Mouse (Mus musculus) myocyte (in vitro differentiated cells): ENCODE data around the gene Ccdc33. TPM values are rescaled to one million over a fixed set of nuclear protein-coding genes. Genes with fewer than 3 reads are reported as not detected.

Experiments used
- H3K27me3 ChIP-seq: one replicate; pipeline ENCODE4 v1.6.1; 2011; ENCODE audit not compliant: control insufficient read depth, insufficient read depth, insufficient read length
- H3K36me3 ChIP-seq: one replicate; pipeline ENCODE4 v1.6.1; 2011; ENCODE audit not compliant: control insufficient read depth, insufficient read depth
- H3K4me2 ChIP-seq: one replicate; pipeline ENCODE4 v1.6.1; 2011; ENCODE audit warnings: low read depth, control low read depth
- H3K4me3 ChIP-seq: one replicate; pipeline ENCODE4 v1.5.1; 2011; ENCODE audit warnings: mild to moderate bottlenecking, control low read depth, moderate library complexity
- H3K79me2 ChIP-seq: one replicate; pipeline ENCODE4 v1.6.1; 2011; ENCODE audit not compliant: control insufficient read depth, insufficient read depth
- H3ac ChIP-seq: one replicate; pipeline ENCODE4 v1.6.1; 2011; ENCODE audit not compliant: control insufficient read depth, insufficient read length
- CEBPB ChIP-seq: IDR thresholded peaks from 2 replicates; pipeline ENCODE4 v1.6.1; 2011; ENCODE audit warnings: mild to moderate bottlenecking, moderate library complexity; ENCODE audit not compliant: poor library complexity, insufficient read depth, severe bottlenecking
- E2F4 ChIP-seq: IDR thresholded peaks from one replicate; pipeline ENCODE4 v1.6.1; 2011; ENCODE audit warnings: mild to moderate bottlenecking, control low read depth, moderate library complexity; ENCODE audit not compliant: insufficient read depth
- MAX ChIP-seq: IDR thresholded peaks from one replicate; pipeline ENCODE4 v1.6.1; 2011; ENCODE audit warnings: low read depth, mild to moderate bottlenecking, control low read depth
- MYOD1 ChIP-seq, 3 experiments: IDR thresholded peaks; one replicate each; pipeline ENCODE4 v1.6.1; 2011; ENCODE audit warnings: control low read depth in 2 of 3, low read depth in 2 of 3, mild to moderate bottlenecking in 2 of 3, moderate library complexity in 1 of 3; ENCODE audit not compliant: insufficient read length in 2 of 3, control insufficient read depth in 1 of 3
- MYOG ChIP-seq, 3 experiments: IDR thresholded peaks; one replicate each; pipeline ENCODE4 v1.6.1; 2011; ENCODE audit warnings: control low read depth in 2 of 3, low read depth in 2 of 3, mild to moderate bottlenecking in 2 of 3; ENCODE audit not compliant: insufficient read length in 2 of 3, control insufficient read depth in 1 of 3, insufficient read depth in 1 of 3
- POLR2A ChIP-seq: IDR thresholded peaks from one replicate; pipeline ENCODE4 v1.6.1; 2011; ENCODE audit warnings: low read depth, mild to moderate bottlenecking, control low read depth, moderate library complexity; ENCODE audit not compliant: insufficient read length
- POLR2AphosphoS2 ChIP-seq: IDR thresholded peaks from one replicate; pipeline ENCODE4 v1.6.1; 2011; ENCODE audit warnings: low read depth, control low read depth; ENCODE audit not compliant: insufficient read length
- REST ChIP-seq: IDR thresholded peaks from one replicate; pipeline ENCODE4 v1.6.1; 2011; ENCODE audit warnings: mild to moderate bottlenecking, control low read depth, moderate library complexity; ENCODE audit not compliant: insufficient read depth, insufficient read length
- SRF ChIP-seq: IDR thresholded peaks from one replicate; pipeline ENCODE4 v1.6.1; 2011; ENCODE audit warnings: low read depth; ENCODE audit not compliant: control insufficient read depth, insufficient read length
- TCF12 ChIP-seq: IDR thresholded peaks from one replicate; pipeline ENCODE4 v1.6.1; 2011; ENCODE audit warnings: mild to moderate bottlenecking, control low read depth; ENCODE audit not compliant: poor library complexity, insufficient read depth, severe bottlenecking
- TCF3 ChIP-seq: IDR thresholded peaks from one replicate; pipeline ENCODE4 v1.6.1; 2011; ENCODE audit warnings: low read depth, control low read depth; ENCODE audit not compliant: insufficient read length
- USF1 ChIP-seq: IDR thresholded peaks from one replicate; pipeline ENCODE4 v1.6.1; 2011; ENCODE audit warnings: low read depth, mild to moderate bottlenecking, control low read depth, moderate library complexity
- polyA plus RNA-seq: library from polyadenylated mRNA; unstranded; fragments of >200 nt; fragmentation: generic; extraction: Trizol; gene quantifications from one replicate; pipeline ENCODE4 v1.2.1, GENCODE M21; 2012; ENCODE audit warnings: missing spikeins

Ccdc33 gene
- polyA plus RNA-seq, 1 experiment, result not detected

DNA sequence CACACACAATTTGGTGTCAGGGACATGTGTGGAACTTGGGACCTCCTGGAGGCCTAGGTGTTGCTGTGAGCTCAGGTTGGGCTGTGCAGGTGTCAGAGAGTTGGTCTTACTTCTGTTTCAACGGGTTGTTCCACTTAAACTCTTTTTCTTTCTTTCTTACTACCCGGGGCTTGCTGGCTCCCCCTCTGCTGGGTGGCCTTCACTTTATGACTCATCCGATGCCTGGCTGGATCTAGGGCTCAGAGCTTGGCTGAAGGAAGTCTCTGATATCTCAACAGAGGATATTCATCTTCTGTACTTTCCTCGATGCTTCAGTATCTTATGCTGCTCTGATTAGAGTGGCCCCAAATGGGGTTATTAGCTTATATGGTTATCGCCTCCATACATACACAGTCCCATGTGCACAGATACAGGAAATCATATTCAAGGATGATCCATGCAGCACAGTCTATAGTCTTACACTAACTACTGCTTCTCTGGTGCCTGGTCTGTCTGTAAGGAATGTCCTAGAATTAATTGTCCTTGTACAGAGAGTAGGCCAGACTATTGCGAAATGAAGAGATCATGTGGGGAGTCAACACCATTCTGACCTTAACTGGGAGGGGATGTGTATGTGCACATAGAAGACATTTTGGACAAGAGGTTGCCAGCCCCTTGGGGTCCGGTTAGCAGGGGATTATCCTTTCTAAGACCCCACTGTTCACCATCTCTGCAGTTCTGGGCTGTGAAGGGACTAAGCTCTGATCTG is 82.5 kb downstream of the Ccdc33 start:
- peaks cover 18% of the 10 kb centered on the region for H3K27me3 ChIP-seq
- TF ChIP-seq TCF3 (no peak), POLR2A (no peak), POLR2AphosphoS2 (no peak), MYOG (IDR thresholded peaks at IDR 0.05; ENCODE audit: control insufficient read depth in 1 of 3, insufficient read depth in 1 of 3, insufficient read length in 2 of 3, low read depth in 2 of 3) (no peak), CEBPB (peak; percentile 69; the same call in 1 of the 2 replicates), REST (no peak), MAX (no peak)
- H3ac ChIP-seq, result no peak overlapping the region
- H3K79me2 ChIP-seq, result no peaks in the 10 kb centered on the region
- H3K4me2 ChIP-seq, result no peak overlapping the region
- no peak overlapping the region for H3K4me3 ChIP-seq
- no peaks in the 10 kb centered on the region for H3K36me3 ChIP-seq

DNA sequence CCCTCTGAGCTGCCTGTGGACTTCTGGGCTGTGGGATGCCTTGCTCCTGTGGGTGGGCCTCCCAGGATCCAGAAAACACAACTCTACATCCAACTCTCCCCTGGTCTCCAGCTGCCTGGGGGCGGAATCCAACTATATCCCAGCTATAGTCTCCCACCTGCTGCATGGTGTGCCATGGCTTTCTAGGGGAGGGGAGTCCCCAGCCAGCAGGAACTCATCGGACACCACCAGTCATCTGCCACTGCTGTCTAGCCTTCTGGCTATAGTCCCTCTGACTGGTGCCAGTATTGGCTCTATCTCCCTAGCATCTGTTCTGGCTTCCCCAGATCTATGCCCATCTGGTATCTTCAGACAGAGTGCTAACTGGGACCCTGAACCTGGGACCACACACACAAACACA is 83.1 kb downstream of the Ccdc33 start:
- Histone ChIP-seq H3K4me2 (no peak overlapping the region), H3ac (no peak overlapping the region), H3K4me3 (no peak overlapping the region), H3K27me3 (peaks cover 24% of the 10 kb centered on the region), H3K36me3 (no peaks in the 10 kb centered on the region), H3K79me2 (no peaks in the 10 kb centered on the region)
- peak in 1 of 3 experiments; percentile 46 for TF ChIP-seq MYOD1 (IDR thresholded peaks at IDR 0.05; ENCODE audit: control insufficient read depth in 1 of 3, insufficient read length in 2 of 3, low read depth in 2 of 3)
- no peak for TF ChIP-seq MAX

DNA sequence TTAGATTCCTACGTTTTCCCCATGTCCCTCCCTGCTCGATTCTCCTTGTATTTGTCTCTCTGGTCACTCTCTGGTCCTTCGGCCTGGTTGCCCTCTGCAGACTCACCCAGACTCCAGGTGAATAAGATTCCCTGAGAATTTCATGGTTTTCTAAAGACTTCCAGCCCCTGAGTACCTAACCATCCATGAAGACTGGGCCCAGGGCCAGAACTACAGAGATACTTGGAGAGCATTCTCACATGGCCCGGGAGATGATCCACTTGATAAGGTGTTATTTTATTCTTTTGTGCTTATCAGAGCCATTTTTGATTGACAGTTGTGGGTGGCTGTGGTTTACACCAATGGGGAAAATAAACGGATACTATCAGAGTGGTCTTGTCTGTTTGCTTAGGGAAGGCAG is 86.7 kb downstream of the Ccdc33 start:
- H3ac ChIP-seq, result no peak overlapping the region

DNA sequence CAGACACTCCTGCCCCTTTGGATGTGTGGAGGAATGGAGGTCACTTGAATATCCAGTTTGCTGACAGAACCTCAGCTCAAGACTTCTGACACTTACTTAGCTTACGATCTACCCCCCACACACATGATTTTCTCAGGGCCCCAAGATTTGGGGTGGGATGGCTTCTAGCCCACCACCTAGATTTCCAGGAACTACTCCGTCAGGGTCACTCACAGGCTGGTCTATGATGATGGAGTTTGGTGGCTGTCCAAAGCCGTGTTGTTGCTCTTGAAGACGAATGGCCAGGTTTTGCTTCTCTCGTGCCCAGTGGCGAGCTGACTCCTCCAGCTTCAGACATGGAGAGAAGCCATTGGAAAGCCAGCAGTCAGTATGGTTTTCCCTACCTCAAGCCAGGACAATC is 89.0 kb downstream of the Ccdc33 start:
- Histone ChIP-seq H3K27me3 (peaks cover 32% of the 10 kb centered on the region), H3K4me3 (no peak overlapping the region), H3K79me2 (no peaks in the 10 kb centered on the region), H3ac (no peak overlapping the region), H3K36me3 (no peaks in the 10 kb centered on the region), H3K4me2 (no peak overlapping the region)
- TF ChIP-seq E2F4 (no peak), REST (no peak), USF1 (no peak), SRF (no peak), MAX (no peak), MYOG (IDR thresholded peaks at IDR 0.05; ENCODE audit: control insufficient read depth in 1 of 3, insufficient read depth in 1 of 3, insufficient read length in 2 of 3, low read depth in 2 of 3) (no peak), CEBPB (no peak), POLR2AphosphoS2 (no peak), POLR2A (no peak), TCF12 (no peak), MYOD1 (IDR thresholded peaks at IDR 0.05; ENCODE audit: control insufficient read depth in 1 of 3, insufficient read length in 2 of 3, low read depth in 2 of 3) (no peak), TCF3 (no peak)

More for the DNA sequence above, 86.7 kb downstream of the Ccdc33 start:
- Histone ChIP-seq H3K4me2 (no peak overlapping the region), H3K27me3 (peaks cover 33% of the 10 kb centered on the region), H3K36me3 (no peaks in the 10 kb centered on the region), H3K4me3 (no peak overlapping the region), H3K79me2 (no peaks in the 10 kb centered on the region)
- TF ChIP-seq POLR2A (no peak), MYOG (IDR thresholded peaks at IDR 0.05; ENCODE audit: control insufficient read depth in 1 of 3, insufficient read depth in 1 of 3, insufficient read length in 2 of 3, low read depth in 2 of 3) (no peak)

DNA sequence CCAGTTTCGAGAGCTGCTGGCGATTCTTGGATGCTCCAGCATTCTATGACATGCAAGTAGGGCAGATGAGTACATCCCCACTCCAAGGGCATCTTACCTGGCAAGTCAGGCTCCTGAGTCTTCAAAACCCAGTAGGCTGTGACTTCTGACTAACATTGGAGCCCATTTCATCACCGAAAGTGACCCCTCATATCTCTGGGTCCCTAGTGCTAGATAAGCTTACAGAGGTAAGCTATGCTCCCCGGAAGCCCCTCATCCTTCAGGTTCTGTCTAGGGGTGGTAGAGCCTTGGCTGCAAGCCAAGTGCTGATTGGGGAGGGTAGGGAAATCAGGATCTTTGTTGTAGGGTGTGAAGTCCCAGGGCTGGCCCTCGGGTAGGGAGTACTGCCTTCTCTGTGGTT is 89.8 kb downstream of the Ccdc33 start:
- Histone ChIP-seq H3K79me2 (no peaks in the 10 kb centered on the region), H3K4me3 (no peak overlapping the region), H3K4me2 (no peak overlapping the region), H3ac (no peak overlapping the region), H3K36me3 (no peaks in the 10 kb centered on the region), H3K27me3 (peaks cover 30% of the 10 kb centered on the region)
- TF ChIP-seq USF1 (no peak), MYOD1 (IDR thresholded peaks at IDR 0.05; ENCODE audit: control insufficient read depth in 1 of 3, insufficient read length in 2 of 3, low read depth in 2 of 3) (no peak), MAX (no peak), POLR2AphosphoS2 (no peak), REST (no peak), MYOG (IDR thresholded peaks at IDR 0.05; ENCODE audit: control insufficient read depth in 1 of 3, insufficient read depth in 1 of 3, insufficient read length in 2 of 3, low read depth in 2 of 3) (no peak), SRF (no peak), TCF12 (no peak), POLR2A (no peak), E2F4 (no peak), TCF3 (no peak), CEBPB (no peak)
